Mouse (Mus musculus) induced T-regulatory cell, adult 2 months (primary cell): ENCODE results near the gene Slc19a1.

Experiments used
- DNase-seq: peaks from one replicate; pipeline ENCODE4 v3.0.0-alpha.2; 2012; ENCODE audit warnings: low read depth

The Slc19a1 gene

DNA sequence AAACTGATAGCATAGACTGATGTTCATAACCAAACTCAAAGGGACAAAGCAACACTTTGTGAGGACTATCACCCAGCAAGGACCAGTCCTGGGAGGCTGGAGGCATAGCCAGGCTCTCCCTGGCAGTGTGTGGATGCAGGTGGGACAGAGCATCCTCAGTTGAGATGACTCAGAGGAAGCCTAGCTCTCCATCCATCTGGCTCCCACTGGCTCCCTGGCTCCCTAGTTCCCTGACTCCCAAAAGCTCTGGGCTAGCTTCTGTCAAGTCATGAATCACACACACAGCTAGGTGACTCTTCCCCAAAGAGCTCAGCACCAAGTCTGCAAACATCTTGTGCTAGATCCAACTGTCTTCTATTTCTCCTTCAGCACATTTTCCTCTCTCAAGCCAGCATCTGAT is 61.8 kb downstream of the Slc19a1 start:
- no peak for DNase-seq

DNA sequence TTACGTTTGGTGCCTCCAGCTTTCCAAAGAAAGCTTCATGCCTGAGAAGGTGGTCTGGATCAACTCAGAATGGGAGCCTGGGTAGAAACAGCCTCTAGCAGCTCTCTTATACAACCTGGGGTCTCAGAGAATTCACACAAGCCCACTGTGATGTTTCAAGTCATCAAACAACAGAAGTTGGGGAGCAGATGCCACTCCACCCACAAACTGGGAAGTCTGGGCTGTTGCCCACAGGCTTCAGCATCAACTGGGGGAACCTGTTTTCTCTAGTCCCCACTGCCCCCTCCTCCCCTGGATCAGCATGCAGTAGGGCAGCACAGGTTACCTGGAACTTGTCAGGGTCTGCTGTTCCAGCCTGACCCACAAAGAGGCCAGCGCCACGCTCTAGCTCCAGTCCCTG is 63.6 kb downstream of the Slc19a1 start:
- no peak for DNase-seq

DNA sequence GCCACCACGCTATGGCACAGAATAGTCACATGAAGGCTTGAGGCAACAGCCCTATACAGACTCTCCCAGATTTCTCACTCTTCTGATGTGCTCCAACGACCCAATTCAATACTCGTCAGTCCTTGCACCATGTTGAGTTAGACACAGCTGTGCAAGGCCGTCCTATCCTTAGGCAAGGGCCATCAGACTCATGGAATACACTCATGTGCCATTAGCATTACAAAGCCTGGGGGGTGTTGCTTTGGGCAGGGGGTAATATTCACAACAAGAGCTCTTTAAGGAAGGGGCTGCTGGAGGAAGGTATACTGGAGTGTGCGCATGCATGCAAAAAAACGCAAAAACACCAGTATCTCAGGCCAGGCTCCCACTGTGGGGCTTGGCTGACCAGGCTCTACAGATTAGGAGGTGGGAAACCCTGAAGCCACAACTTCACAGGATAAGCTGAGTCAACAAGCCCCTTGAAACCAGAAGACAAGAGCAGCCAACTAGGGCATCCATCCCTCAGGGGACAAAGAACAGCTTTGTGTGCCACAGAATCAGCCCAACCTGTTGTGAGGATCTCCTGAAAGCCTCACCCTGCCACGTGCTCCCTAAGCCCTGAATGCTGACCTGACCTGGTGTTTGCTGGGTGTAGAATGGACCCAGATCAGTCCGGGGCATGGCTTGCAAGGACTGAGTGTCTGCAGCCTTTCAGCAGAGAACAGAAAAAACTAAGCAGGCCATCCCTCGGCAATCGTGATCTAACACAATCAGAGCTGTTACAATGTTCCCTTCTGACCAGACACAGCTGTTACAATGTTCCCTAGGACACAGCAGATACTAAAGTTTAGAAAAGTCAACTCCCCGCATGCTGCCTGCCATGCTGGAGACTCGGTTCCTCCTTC is 65.2 kb downstream of the Slc19a1 start:
- DNase-seq = no peak

DNA sequence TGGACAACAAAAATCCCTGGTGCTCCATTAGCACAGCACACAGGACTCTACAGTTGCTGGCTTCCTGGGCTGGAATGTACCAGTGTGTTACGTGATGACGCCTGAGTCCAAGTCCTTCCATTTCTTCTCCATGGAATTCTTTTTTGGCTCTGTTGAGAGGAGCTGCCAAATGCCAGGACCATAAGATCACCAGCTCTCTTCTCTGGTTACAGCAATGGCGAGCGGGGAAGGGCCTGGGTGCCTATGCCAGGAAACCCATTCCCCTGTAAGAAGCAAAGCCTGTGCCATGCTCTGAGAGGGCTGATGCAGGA is 65.8 kb downstream of the Slc19a1 start:
- DNase-seq = no peak

DNA sequence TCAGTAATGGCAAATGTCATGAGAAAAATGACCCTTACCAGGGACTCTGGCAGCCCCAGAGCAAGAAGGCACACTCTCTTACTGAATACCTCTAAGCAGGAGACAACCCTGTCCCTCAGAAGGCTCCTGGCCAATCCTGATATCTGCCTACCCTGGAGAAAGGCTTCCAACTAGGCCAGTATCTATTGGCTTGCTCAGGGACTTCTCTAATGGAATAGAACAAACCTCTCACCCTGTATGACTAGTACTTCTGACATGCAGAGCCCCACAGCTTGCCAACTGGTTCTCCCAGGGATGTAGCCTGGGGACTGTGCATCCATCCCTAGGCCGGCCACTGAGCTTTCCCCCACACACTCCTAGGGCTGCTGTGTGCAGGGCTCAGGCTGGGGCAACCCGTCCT is 66.6 kb downstream of the Slc19a1 start:
- no peak for DNase-seq

DNA sequence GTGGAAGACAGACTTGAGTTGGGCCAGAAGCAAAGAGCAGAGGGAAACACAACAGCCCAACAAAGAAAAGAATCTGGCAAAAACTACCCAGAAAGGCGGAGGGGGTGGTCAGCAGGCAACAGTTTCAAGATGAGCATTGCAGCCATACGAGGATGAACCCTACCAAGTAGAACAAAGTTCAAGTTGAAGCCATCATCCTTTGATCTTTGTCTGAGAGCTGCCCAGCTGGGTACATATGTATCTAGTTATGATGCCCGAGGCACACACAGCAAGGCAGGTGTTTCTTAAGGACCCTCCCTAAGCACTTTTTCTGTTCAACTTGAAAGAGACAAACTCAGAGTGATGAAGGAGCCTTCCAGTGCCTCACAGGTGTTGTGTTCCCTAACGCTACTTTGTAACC is 67.7 kb downstream of the Slc19a1 start:
- no peak for DNase-seq

DNA sequence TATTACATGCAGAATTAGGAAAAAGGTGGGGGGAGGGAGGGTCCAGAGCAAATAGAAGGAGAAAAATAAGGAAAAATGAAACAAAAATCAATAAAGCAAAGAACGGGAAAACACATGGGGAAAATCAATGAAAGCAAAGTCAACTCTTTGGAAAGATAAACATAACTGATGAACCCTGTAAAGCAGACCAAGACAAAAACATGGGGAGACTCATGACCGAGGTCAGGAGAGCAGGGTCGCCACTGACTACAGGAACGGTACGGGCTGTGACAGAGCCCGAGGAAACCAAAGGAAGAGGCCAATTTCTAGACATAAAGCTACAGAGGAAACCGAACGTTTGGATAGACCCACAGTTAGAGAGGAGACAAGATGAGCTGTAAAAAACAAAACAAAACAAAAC is 71.6 kb downstream of the Slc19a1 start:
- no peak for DNase-seq

DNA sequence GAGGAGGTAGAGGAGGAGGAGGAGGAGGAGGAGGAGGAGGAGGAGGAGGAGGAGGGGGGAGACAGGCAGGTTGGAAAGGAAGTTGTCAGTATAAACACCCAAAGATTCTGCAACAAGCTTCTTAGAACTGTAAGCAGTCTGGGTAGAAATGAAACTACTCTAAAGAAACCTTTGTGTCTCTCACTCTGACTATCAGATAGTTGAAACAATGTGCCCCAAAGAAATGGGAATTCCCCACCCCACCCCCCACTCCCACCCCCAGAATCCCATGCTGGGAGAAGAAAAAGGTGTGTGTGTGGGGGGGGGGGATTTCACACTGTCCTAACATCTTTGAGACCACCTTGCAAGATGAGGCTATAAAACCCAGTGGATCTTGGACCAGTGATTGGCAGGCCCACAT is 72.3 kb downstream of the Slc19a1 start:
- DNase-seq = no peak

DNA sequence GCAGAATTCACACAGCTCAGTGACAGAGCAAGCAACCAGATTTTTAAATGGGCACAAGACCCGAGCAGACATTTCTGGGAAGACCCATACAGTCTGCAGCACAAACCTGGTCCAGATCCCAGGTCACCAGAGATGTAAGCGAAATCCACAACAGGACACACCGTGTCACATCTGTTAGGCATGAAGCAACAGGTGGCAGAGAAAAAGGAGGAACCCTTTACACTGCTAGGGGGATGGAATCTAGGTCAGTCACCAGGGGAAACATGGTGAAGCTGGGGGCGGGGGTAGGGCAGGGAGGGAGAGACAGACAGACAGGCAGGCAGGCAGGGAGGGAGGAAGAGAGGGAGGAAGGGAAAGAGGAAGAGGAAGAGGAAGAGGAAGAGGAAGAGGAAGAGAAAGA is 76.1 kb downstream of the Slc19a1 start:
- no peak for DNase-seq

DNA sequence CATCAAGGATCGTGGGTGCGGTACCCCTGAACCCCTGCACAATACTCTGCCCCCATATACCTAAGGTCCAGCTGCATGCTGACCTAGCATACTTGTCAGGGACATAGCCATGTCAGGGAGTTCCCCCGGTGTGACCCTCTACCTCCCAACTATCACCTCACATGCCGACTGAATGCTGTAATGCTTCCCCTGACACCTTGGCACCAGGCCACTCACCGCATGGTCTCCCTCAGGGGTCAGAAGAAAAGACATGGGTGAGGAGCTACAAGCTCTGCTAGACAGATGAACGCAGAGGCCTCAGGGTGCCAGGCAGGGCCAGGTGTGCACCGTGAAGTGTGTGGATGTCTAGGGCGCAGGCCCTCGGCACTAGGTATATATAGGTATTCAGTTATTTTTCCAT is 78.0 kb downstream of the Slc19a1 start:
- DNase-seq = no peak
